Comparison of ENCODE assay signal across 25 mouse cellular contexts in genomic region chr12:35314035-35314434, GRCm38 (mm10).
DNase-seq lines count a peak whose midpoint lies in the region; ATAC-seq lines count a peak whose summit lies in the region.
"Had no signal": no experiment of that assay in that cellular context is flagged by ENCODE, and none has a peak within 500 bp of the region (broad histone marks: within the 10 kb centered on the region; RNA-seq: fewer than 3 reads in every experiment).

No protein-coding gene starts in this region.

- no peak overlapping the region for H3K27ac ChIP-seq in liver, embryonic 16.5 days (ENCODE audit: low read length)
- 0 out of 2 replicates have a peak overlapping the region, but pooled peaks have one; percentile 32 for H3K27ac ChIP-seq in midbrain, embryonic 13.5 days
- no peak overlapping the region for H3K27ac ChIP-seq in midbrain, embryonic 15.5 days
- H3K27ac ChIP-seq in neural tube, embryonic 14.5 days (ENCODE audit: low read depth, low read length): 0 out of 2 replicates have a peak overlapping the region, but pooled peaks have one; percentile 30
- H3K27ac ChIP-seq: embryonic facial prominence, embryonic 10.5 days; embryonic facial prominence, embryonic 13.5 days; forebrain, embryonic 12.5 days; forebrain, embryonic 15.5 days; heart, embryonic 10.5 days; heart, embryonic 13.5 days had no signal

- H3K9ac ChIP-seq in liver, embryonic 16.5 days (ENCODE audit: low read depth, low read length): no peak overlapping the region
- H3K9ac ChIP-seq in midbrain, embryonic 13.5 days (replicated peaks): no peak overlapping the region
- H3K9ac ChIP-seq in midbrain, embryonic 15.5 days: no peak overlapping the region
- no peak overlapping the region for H3K9ac ChIP-seq in neural tube, embryonic 14.5 days (replicated peaks; ENCODE audit: low read depth, low read length)
- H3K9ac ChIP-seq: embryonic facial prominence, embryonic 13.5 days; forebrain, embryonic 12.5 days; forebrain, embryonic 15.5 days; heart, embryonic 13.5 days had no signal

- 59% methylated on average over 2 of the region's 2 CpGs for WGBS in liver, embryonic 16.5 days (ENCODE audit: insufficient replicate concordance)
- WGBS in midbrain, embryonic 13.5 days: 84% methylated on average over 2 of the region's 2 CpGs
- WGBS in midbrain, embryonic 15.5 days: 75% methylated on average over 2 of the region's 2 CpGs
- 72% methylated on average over 2 of the region's 2 CpGs for WGBS in neural tube, embryonic 14.5 days

- DNase-seq in liver: no peak
- DNase-seq in cerebellum, postnatal 4 days (ENCODE audit: low spot score in 2 of 2): no peak
- DNase-seq: adrenal gland, adult 2 months; adrenal gland, postnatal 14 days; cerebellum, adult 11 months; cerebellum, adult 2 months; cerebellum, adult 9-11 months; cerebellum, postnatal 25 days; embryo, embryonic 11 days; gastrocnemius, postnatal 25 days; heart, adult 2 months; heart, postnatal 14 days; heart, postnatal 4 days had no signal

- H3K4me1 ChIP-seq in liver, embryonic 16.5 days (ENCODE audit: control insufficient read depth, low read depth, low read length): no peaks in the 10 kb centered on the region
- peaks cover 3% of the 10 kb centered on the region for H3K4me1 ChIP-seq in midbrain, embryonic 13.5 days (replicated peaks)
- H3K4me1 ChIP-seq in midbrain, embryonic 15.5 days: 0 out of 2 replicates have a peak, but pooled peaks cover 3% of the 10 kb centered on the region
- H3K4me1 ChIP-seq in neural tube, embryonic 14.5 days (ENCODE audit: control insufficient read depth, insufficient read depth, low read length): peaks cover 8% of the 10 kb centered on the region

- H3K4me2 ChIP-seq in liver, embryonic 16.5 days (ENCODE audit: low read depth, low read length): no peak overlapping the region
- no peak overlapping the region for H3K4me2 ChIP-seq in midbrain, embryonic 13.5 days (replicated peaks)
- no peak overlapping the region for H3K4me2 ChIP-seq in midbrain, embryonic 15.5 days
- no peak overlapping the region for H3K4me2 ChIP-seq in neural tube, embryonic 14.5 days (ENCODE audit: low read depth, low read length)
- H3K4me2 ChIP-seq: embryonic facial prominence, embryonic 13.5 days; forebrain, embryonic 12.5 days; forebrain, embryonic 15.5 days; heart, embryonic 13.5 days had no signal

- H3K36me3 ChIP-seq in liver, embryonic 16.5 days (ENCODE audit: control insufficient read depth, insufficient read depth): no peaks in the 10 kb centered on the region
- H3K36me3 ChIP-seq in midbrain, embryonic 13.5 days: no peaks in the 10 kb centered on the region
- no peaks in the 10 kb centered on the region for H3K36me3 ChIP-seq in midbrain, embryonic 15.5 days (replicated peaks)
- H3K36me3 ChIP-seq in neural tube, embryonic 14.5 days (ENCODE audit: control insufficient read depth, insufficient read depth, low read length): no peaks in the 10 kb centered on the region
- H3K36me3 ChIP-seq: embryonic facial prominence, embryonic 10.5 days; embryonic facial prominence, embryonic 13.5 days; forebrain, embryonic 12.5 days; forebrain, embryonic 15.5 days; heart, embryonic 10.5 days; heart, embryonic 13.5 days had no signal

- H3K27me3 ChIP-seq in liver, embryonic 16.5 days (ENCODE audit: control insufficient read depth, insufficient read depth, low read depth, low read length): no peaks in the 10 kb centered on the region
- H3K27me3 ChIP-seq in midbrain, embryonic 13.5 days: no peaks in the 10 kb centered on the region
- H3K27me3 ChIP-seq in midbrain, embryonic 15.5 days (replicated peaks): no peaks in the 10 kb centered on the region
- no peaks in the 10 kb centered on the region for H3K27me3 ChIP-seq in neural tube, embryonic 14.5 days (ENCODE audit: control insufficient read depth, insufficient read depth, low read length)
- H3K27me3 ChIP-seq: embryonic facial prominence, embryonic 13.5 days; forebrain, embryonic 12.5 days; forebrain, embryonic 15.5 days; heart, embryonic 13.5 days had no signal

- ATAC-seq in liver, embryonic 16.5 days (ENCODE audit: low read depth): peak; percentile 54
- ATAC-seq in midbrain, embryonic 13.5 days: no peak
- ATAC-seq in midbrain, embryonic 15.5 days (replicated peaks): no peak
- ATAC-seq in neural tube, embryonic 14.5 days (ENCODE audit: low read depth): no peak
- ATAC-seq: CD4-positive, CD25-positive, alpha-beta regulatory T cell, adult 4 months had no signal

- no peaks in the 10 kb centered on the region for H3K9me3 ChIP-seq in liver, embryonic 16.5 days (replicated peaks; ENCODE audit: control insufficient read depth, low read length)
- H3K9me3 ChIP-seq in midbrain, embryonic 13.5 days: no peaks in the 10 kb centered on the region
- no peaks in the 10 kb centered on the region for H3K9me3 ChIP-seq in midbrain, embryonic 15.5 days
- H3K9me3 ChIP-seq in neural tube, embryonic 14.5 days (ENCODE audit: control insufficient read depth, low read length): no peaks in the 10 kb centered on the region
- H3K9me3 ChIP-seq: embryonic facial prominence, embryonic 10.5 days; embryonic facial prominence, embryonic 13.5 days; forebrain, embryonic 12.5 days; forebrain, embryonic 15.5 days; heart, embryonic 10.5 days; heart, embryonic 13.5 days had no signal

- no peak overlapping the region for H3K4me3 ChIP-seq in liver, embryonic 16.5 days (ENCODE audit: low read depth, low read length)
- H3K4me3 ChIP-seq in midbrain, embryonic 13.5 days (replicated peaks): no peak overlapping the region
- H3K4me3 ChIP-seq in midbrain, embryonic 15.5 days: no peak overlapping the region
- H3K4me3 ChIP-seq in neural tube, embryonic 14.5 days (ENCODE audit: low read depth, low read length): no peak overlapping the region
- H3K4me3 ChIP-seq: embryonic facial prominence, embryonic 10.5 days; embryonic facial prominence, embryonic 13.5 days; erythroblast, embryonic 14.5 days; forebrain, embryonic 12.5 days; forebrain, embryonic 15.5 days; heart, adult 2 months; heart, embryonic 10.5 days; heart, embryonic 13.5 days had no signal

Comparison
In these comparisons a context has a peak if more than half of its experiments do, and no peak if none do; other contexts are left out.
1. H3K27ac ChIP-seq: peak in midbrain, embryonic 13.5 days (single experiment) and neural tube, embryonic 14.5 days (single experiment); none in liver, embryonic 16.5 days (single experiment) and midbrain, embryonic 15.5 days (single experiment).